Mouse (Mus musculus): ENCODE data around the gene Inha. TPM values are rescaled to one million over a fixed set of nuclear protein-coding genes. Genes with fewer than 3 reads are reported as not detected.

Inha gene
- polyA plus RNA-seq, 1 experiment: 210 TPM

GRCm38 (mm10) chr1:75530546-75530945 is 23.7 kb downstream of the Inha start:
- H3K36me3 ChIP-seq (ENCODE audit: control insufficient read depth, insufficient read depth, low read length): peaks cover 1% of the 10 kb centered on the region
- H3K27ac ChIP-seq (ENCODE audit: control insufficient read depth, insufficient read depth, low read depth, low read length): no peak overlapping the region
- H3K4me3 ChIP-seq (ENCODE audit: control insufficient read depth, low read depth, low read length): no peak overlapping the region
- H3K4me1 ChIP-seq (ENCODE audit: control insufficient read depth, insufficient read depth, low read length): no peaks in the 10 kb centered on the region
- TF ChIP-seq CTCF (IDR thresholded peaks at IDR 0.05; ENCODE audit: control insufficient read depth, insufficient read depth, insufficient replicate concordance, low read depth, low read length) (peak; percentile 13; the same call in 1 of the 2 replicates), POLR2A (IDR thresholded peaks at IDR 0.05; ENCODE audit: control insufficient read depth, low read depth, low read length) (no peak)
- no peaks in the 10 kb centered on the region for H3K27me3 ChIP-seq (ENCODE audit: control insufficient read depth, insufficient read depth, low read length)

GRCm38 (mm10) chr1:75532280-75533172 is 25.6 kb downstream of the Inha start:
- Histone ChIP-seq H3K27ac (ENCODE audit: control insufficient read depth, insufficient read depth, low read depth, low read length) (no peak overlapping the region), H3K27me3 (ENCODE audit: control insufficient read depth, insufficient read depth, low read length) (no peaks in the 10 kb centered on the region), H3K36me3 (ENCODE audit: control insufficient read depth, insufficient read depth, low read length) (peaks cover 1% of the 10 kb centered on the region), H3K4me3 (ENCODE audit: control insufficient read depth, low read depth, low read length) (no peak overlapping the region), H3K4me1 (ENCODE audit: control insufficient read depth, insufficient read depth, low read length) (no peaks in the 10 kb centered on the region)
- no peak for TF ChIP-seq CTCF (IDR thresholded peaks at IDR 0.05; ENCODE audit: control insufficient read depth, insufficient read depth, insufficient replicate concordance, low read depth, low read length)
- no peak for TF ChIP-seq POLR2A (IDR thresholded peaks at IDR 0.05; ENCODE audit: control insufficient read depth, low read depth, low read length)

GRCm38 (mm10) chr1:75533325-75534252 is 26.7 kb downstream of the Inha start:
- Histone ChIP-seq H3K4me3 (ENCODE audit: control insufficient read depth, low read depth, low read length) (no peak overlapping the region), H3K36me3 (ENCODE audit: control insufficient read depth, insufficient read depth, low read length) (peaks cover 1% of the 10 kb centered on the region), H3K4me1 (ENCODE audit: control insufficient read depth, insufficient read depth, low read length) (no peaks in the 10 kb centered on the region), H3K27ac (ENCODE audit: control insufficient read depth, insufficient read depth, low read depth, low read length) (no peak overlapping the region), H3K27me3 (ENCODE audit: control insufficient read depth, insufficient read depth, low read length) (no peaks in the 10 kb centered on the region)
- TF ChIP-seq CTCF (IDR thresholded peaks at IDR 0.05; ENCODE audit: control insufficient read depth, insufficient read depth, insufficient replicate concordance, low read depth, low read length) (0 out of 2 replicates have a peak, but pooled peaks have one; percentile 4), POLR2A (IDR thresholded peaks at IDR 0.05; ENCODE audit: control insufficient read depth, low read depth, low read length) (no peak)

- Histone ChIP-seq H3K27ac (ENCODE audit: control insufficient read depth, insufficient read depth, low read depth, low read length) (no peak overlapping the region), H3K36me3 (ENCODE audit: control insufficient read depth, insufficient read depth, low read length) (no peaks in the 10 kb centered on the region; the same call in 1 of the 2 replicates), H3K27me3 (ENCODE audit: control insufficient read depth, insufficient read depth, low read length) (no peaks in the 10 kb centered on the region), H3K4me3 (ENCODE audit: control insufficient read depth, low read depth, low read length) (no peak overlapping the region), H3K4me1 (ENCODE audit: control insufficient read depth, insufficient read depth, low read length) (no peaks in the 10 kb centered on the region)
- TF ChIP-seq POLR2A (IDR thresholded peaks at IDR 0.05; ENCODE audit: control insufficient read depth, low read depth, low read length) (no peak), CTCF (IDR thresholded peaks at IDR 0.05; ENCODE audit: control insufficient read depth, insufficient read depth, insufficient replicate concordance, low read depth, low read length) (no peak)
Observed at GRCm38 (mm10) chr1:75537587-75537986, 30.7 kb downstream of the Inha start.

- no peak for TF ChIP-seq POLR2A (IDR thresholded peaks at IDR 0.05; ENCODE audit: control insufficient read depth, low read depth, low read length)
- TF ChIP-seq CTCF (IDR thresholded peaks at IDR 0.05; ENCODE audit: control insufficient read depth, insufficient read depth, insufficient replicate concordance, low read depth, low read length): no peak
- Histone ChIP-seq H3K36me3 (ENCODE audit: control insufficient read depth, insufficient read depth, low read length) (no peaks in the 10 kb centered on the region; the same call in 1 of the 2 replicates), H3K4me3 (ENCODE audit: control insufficient read depth, low read depth, low read length) (no peak overlapping the region)
Observed at GRCm38 (mm10) chr1:75538597-75539190, 31.8 kb downstream of the Inha start.

GRCm38 (mm10) chr1:75541496-75541895 is 34.6 kb downstream of the Inha start:
- Histone ChIP-seq H3K4me3 (ENCODE audit: control insufficient read depth, low read depth, low read length) (no peak overlapping the region), H3K27ac (ENCODE audit: control insufficient read depth, insufficient read depth, low read depth, low read length) (no peak overlapping the region), H3K27me3 (ENCODE audit: control insufficient read depth, insufficient read depth, low read length) (no peaks in the 10 kb centered on the region), H3K4me1 (ENCODE audit: control insufficient read depth, insufficient read depth, low read length) (peaks cover 6% of the 10 kb centered on the region), H3K36me3 (ENCODE audit: control insufficient read depth, insufficient read depth, low read length) (no peaks in the 10 kb centered on the region)
- TF ChIP-seq CTCF (IDR thresholded peaks at IDR 0.05; ENCODE audit: control insufficient read depth, insufficient read depth, insufficient replicate concordance, low read depth, low read length) (no peak), POLR2A (IDR thresholded peaks at IDR 0.05; ENCODE audit: control insufficient read depth, low read depth, low read length) (no peak)

More at GRCm38 (mm10) chr1:75538597-75539190, 31.8 kb downstream of the Inha start:
- Histone ChIP-seq H3K27ac (ENCODE audit: control insufficient read depth, insufficient read depth, low read depth, low read length) (no peak overlapping the region), H3K4me1 (ENCODE audit: control insufficient read depth, insufficient read depth, low read length) (no peaks in the 10 kb centered on the region), H3K27me3 (ENCODE audit: control insufficient read depth, insufficient read depth, low read length) (no peaks in the 10 kb centered on the region)
